Mouse (Mus musculus): ENCODE results near the gene Srsf12.

Srsf12 gene

DNA sequence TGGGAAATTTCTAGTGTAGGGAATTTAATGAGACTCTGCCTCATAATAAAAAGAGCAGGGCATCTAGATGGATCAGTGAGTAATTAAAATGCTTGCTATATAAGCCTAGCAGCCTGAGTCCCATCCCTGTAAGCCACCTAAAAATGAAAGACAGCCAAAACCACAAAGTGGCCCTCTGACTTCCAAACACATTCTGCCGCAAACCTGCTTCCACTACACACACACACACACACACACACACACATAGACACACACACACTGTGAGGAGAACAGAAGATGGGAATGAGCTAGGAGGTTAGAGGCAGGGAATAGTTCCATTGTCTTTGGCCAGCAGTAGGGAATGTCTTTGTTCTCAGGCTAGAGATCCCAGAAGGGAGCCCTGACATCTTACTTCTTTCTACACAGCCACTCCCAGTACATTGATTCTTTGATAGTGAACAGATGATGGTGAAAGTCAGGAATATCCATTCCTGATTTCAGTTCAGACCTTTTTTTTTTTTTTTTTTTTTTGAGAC lies 41.0 kb downstream of the Srsf12 start:
- DNase-seq (ENCODE audit: low spot score): no peak

DNA sequence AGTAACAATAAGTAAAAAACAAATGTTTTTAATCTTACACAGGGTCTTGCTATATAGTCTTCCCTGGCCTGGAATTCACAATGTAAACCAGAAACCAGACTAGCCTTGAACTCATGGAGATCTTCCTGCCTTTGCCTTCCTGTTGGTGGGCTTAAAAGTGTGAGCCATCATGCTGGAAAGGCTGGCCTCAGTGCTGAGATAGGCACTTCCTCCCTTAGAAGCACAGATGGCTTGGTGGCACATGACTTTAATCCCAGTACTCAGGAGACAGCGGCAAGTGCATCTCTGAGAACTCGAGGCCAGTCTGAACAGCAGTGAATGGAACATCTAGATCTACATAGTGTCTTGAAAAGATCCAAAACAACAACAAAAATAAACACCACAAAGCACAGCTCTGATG lies 42.1 kb downstream of the Srsf12 start:
- no peak for DNase-seq (ENCODE audit: low spot score)

DNA sequence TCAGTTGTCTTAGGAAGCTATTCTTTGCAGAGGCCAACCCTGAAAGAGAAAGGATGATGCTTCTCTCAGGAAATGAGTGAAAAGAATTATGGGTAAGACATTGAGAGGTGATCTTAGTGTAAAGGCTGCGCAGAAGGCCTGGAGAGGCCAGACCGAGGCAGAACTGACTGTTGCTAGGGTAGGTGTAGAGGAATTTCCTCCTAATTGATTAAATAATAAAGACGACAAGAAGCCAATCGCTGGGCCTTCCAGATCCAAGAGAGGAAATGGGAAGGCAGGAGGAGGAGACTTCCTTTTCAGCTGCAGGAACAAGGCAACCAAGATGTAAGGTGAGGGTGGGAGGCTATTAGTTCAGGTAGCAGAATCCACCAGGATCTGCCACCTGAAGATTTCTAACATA lies 45.9 kb downstream of the Srsf12 start:
- DNase-seq (ENCODE audit: low spot score): no peak

DNA sequence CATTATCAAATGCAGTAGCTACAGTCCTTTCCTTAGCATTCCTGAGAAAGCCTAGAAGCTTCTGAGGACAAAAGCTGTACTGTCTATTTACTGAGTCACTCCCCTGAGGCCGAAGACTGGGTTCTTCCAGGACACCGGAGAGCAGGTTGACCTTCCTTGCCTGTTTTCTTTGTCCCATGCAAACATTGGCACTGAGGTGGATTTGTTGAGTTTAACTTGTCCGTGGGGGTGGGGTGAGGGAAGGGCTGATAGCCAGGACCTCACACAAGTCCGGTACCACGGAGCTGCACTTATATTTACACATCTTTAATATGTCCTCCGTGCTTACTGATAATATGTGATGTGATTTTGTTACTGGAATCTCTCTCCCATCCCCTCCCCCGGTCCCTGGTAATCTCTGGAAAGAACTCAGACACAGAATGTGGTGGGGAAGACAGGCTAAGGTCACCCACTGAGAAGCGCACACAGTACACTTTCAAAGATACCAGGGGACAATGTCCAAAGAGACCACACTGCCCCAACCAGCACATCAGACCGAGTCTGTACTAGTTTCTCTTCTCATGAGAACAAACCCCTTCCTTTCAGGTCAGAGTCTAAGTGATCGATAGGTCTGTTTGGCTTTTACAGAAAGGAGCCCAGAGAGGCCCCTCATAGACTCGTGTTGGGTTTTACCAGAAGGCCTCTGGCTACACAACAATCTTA lies 48.6 kb downstream of the Srsf12 start:
- no peak for DNase-seq (ENCODE audit: low spot score)

DNA sequence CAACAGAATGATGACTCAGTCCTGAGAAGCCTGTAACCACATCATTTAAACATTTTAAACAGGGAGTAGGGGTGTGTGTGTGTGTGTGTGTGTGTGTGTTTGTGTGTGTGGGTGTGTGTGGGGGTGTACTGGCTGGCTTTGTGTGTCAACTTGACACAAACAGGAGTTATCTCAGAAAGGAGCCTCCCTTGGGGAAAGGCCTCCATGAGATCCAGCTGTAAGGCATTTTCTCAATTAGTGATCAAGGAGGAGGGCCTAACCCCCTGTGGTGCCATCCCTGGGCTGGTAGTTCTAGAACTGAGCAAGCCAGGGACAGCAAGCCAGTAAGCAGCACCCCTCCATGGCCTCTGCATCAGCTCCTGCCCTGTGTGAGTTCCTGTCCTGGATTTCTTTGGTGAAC lies 51.5 kb downstream of the Srsf12 start:
- no peak for DNase-seq (ENCODE audit: low spot score)

DNA sequence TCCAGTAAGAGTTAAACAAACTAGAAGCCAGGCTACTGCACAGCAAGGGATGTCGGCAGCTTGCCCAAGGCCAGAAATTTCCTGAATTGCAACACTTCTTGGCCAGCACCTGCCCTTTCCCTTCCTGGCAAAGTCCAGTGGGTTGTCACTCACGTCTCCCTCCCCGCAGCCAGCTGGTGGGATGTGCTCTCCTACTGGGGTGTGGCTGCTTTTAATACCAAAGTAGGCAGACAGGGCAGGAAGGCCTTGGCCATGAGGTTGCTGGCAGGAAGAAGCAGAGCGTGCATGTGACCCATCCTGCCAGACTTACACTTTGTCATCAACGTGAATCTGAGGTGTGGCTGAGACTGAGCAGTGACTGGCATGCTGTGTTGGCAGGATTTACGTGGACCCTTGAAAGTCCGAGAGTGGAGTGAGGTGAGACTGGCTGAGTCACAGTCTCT lies 52.5 kb downstream of the Srsf12 start:
- no peak for DNase-seq (ENCODE audit: low spot score)

DNA sequence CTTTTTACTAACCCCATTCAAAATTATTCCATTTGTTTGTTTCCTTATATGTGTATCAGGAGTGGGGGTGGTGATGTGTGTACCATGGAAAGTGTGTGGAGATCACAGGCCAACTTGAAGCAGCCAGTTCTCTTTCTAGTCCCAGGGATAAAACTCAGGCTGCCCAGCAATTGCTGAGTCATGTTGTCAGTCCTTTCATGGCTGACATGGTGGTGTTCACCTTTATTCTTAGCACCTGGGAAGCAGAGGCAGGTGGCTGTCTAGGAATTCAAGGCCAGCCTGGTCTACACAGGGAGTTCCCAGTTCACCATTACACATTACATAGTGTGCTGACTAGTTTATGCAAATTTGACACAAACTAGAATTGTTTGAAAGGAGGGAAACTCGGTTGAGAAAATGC lies 54.1 kb downstream of the Srsf12 start:
- DNase-seq (ENCODE audit: low spot score): no peak

DNA sequence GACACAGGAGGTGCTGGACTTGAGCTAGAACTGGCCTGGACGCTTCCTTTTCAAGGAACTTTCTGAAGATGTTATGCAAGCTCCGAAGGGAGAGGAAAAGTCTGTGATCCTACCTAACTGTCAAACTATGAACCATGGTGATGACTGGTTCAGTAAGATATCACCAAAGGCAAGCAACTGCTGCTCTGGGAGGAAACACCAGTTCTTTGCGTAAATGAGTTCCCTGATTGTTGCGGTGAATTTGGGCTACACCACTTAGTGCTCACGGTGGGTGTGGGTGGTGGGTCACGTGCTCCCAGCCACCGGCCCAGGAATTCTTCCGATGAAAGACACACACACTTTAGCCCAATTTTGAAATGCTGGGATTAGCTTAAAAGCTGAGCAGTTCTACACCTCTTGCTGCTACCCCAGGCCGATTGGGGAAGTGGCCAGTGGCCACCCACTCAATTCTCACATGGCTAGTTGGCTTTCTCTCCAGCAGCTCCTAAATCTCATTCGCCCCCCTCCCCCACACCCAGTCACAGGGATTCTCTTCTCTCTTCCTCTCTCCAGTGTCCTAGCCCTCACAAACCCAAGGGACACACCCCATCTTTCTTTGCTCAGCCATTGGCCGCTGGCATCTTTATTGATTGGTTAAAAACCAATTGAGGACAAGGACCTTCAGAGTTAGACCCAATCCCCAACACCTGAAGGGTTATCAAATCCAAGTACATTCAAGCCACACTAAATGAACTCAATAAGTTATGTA lies 56.4 kb downstream of the Srsf12 start:
- DNase-seq (ENCODE audit: low spot score): no peak

DNA sequence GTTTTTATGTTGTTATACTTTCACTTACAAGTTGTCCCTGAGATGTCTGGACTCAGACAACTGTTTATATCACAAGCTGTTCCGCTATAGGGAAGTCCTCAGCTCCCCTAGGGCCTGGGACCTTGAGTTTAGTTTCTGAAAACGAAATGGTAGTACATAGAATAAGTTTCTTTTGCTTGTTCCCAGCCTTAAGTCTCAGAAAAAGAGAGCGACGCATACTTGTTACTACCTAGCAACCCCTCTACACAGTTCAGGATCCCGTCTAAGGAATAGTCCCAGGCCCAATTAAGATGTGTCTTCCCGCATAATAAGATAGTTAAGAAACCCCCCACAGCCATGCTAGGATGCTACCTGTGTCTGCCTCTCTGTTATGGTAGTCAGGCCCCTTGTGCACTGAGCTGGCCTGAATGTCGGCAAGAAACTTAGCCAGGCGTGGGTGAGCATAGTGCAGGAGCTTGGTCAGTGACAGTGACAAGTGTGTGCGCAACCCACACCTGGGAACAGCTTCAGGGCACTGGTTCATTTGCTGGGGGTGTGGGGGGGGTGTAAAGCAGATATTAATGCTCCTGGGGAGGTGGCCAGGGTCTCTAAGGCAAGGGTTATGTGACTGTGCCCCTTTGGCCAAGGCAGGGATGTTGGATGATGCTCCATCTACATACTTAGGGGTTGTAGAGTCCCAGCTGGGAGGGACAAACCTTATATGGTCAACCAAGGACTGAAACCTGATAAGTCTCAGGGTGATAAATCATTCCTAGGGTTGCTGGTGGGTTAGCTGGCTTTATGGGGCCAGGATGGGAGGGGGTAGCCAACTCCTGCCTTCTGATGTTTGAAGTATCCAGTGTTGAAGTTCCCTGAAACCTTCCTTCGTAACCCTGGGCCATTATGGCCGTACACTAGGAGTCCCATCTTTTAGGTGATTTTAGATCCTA lies 61.9 kb downstream of the Srsf12 start:
- no peak for DNase-seq (ENCODE audit: low spot score)

DNA sequence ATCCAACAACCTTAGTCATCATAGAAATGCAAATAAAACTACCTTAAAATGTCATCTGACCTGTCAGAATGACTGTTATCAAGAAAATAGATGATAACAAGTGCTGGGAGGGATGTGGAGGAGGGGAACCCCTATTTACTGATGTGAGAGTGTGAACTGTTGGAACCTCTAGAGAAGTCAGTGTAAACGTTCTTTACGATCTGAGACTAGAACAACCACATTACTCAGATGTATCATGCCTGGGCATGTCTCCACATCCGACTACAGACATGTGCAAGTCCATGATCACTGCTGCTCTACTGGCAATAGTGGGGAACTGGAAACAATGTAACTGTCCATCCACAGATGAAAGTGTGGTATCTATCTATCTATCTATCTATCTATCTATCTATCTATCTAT lies 64.6 kb downstream of the Srsf12 start:
- no peak for DNase-seq (ENCODE audit: low spot score)

DNA sequence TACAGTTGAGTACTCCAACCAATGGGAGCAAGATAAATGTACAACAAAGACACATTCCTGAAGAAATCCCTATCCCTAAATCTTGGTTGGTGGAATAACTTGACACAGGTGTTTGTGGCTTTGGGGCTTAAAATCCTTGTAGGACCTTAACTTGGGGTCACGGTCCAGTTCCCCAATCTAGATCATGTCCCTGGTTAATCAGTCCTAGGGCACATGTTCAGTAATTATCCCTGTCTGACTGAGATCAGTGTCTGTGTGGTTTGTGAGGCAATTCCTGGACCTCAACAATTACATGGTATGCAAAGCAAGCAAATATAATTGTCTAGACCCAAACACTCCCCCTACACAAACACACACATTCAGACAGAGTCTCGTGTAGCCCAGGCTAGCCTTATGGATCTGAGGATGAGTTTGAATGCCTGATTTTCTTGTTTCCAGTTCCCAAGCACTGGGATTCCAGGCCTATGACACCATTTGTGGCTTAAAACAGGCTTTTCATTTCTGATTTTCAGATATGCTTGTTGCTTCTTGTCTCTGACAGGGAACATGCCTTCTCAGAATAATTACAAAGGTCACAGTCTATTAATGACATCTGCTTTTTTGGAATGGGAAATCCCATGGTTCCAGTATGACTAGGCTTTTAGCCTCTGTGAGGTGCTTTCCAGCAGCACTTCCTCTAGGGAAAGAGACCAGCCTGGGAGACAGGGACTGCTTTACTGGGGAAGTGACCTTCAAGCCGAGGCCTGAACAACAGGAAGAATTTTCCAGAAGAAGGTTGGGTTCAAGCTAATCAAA lies 73.3 kb downstream of the Srsf12 start:
- DNase-seq (ENCODE audit: low spot score): no peak
